Mouse (Mus musculus) megakaryocyte, embryonic 14.5 days (primary cell): ENCODE measurements around the gene Vmn1r207-ps.
"Not testable (repeated sequence)": the region's sequence is repeated elsewhere in the genome, so short reads cannot be mapped to it uniquely, and the experiment has no call there.

ENCODE experiments used
- FLI1 ChIP-seq: IDR thresholded peaks from 2 replicates; pipeline ENCODE4 v1.6.1; 2012; ENCODE audit warnings: low read length, inconsistent platforms, mixed read lengths
- GATA1 ChIP-seq: IDR thresholded peaks from 3 replicates; pipeline ENCODE4 v1.6.1; 2012; ENCODE audit warnings: mixed read lengths, low read length, inconsistent platforms, borderline replicate concordance

GRCm38 (mm10) chr13:22729529-22729928, at the start of gene Vmn1r207-ps:
- not testable (repeated sequence) for TF ChIP-seq FLI1, GATA1
